Mouse (Mus musculus): Measurements from ENCODE around the gene Tubb1.

Gene Tubb1

DNA sequence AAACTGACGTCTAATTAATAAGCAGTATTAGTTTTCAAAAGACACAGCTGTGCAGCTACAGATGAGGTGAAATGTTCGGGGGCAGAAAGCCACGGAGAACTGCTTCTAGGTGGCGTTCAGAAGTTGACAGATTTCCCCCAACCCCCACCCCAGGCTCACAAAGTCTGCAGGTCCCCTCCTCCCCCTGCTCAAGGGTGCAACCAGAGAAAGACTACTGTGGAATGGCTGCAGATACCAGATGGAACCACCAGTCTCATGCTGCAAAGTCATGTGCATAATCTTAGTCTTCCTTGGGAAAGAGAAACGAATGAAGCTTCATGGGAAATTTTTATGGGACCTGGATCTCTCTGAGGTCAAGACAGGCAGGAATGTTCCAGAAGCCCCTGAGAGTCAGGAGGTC lies 51.8 kb downstream of the Tubb1 start:
- no peak for DNase-seq (ENCODE audit: low spot score)

DNA sequence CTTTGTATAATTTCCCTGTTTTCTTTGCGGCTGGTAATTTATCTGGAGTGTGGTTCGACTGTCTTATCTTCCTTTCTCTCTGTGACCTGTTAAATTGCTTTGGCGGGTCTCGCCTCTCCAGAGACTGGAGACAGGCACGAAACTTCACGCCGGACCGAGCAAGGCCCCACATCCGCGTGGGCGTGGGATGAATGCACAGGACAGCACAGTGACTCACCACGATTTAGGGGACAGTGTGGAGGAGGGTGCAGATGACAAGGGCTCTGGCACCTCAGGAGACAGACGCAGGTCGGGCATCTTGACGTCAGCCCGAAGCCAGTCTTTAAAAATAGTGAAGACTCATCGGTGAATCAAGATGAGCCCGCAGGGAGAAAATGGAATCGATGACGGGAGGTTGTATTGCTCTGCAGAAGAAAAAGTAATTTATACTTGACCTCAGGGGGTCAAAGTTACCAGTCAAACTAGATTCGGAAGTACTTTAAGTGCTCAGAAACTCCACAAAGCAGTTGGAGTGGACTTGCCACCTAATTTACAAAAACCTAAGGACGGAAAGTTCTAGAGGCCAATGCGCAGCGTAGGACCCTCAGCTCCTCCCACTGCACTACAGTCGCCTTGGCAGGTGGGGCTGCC lies 52.5 kb downstream of the Tubb1 start:
- no peak for DNase-seq (ENCODE audit: low spot score)

Measured in urinary bladder, postnatal 10 days (tissue).